Mouse (Mus musculus) layer of hippocampus, adult 18-20 months (tissue): Measurements from ENCODE around the gene Wdr59. TPM values are rescaled to one million over a fixed set of nuclear protein-coding genes. Genes with fewer than 3 reads are reported as not detected.
A peak's percentile ranks its signal among the peaks of the same experiment; 100 is the strongest.

Source experiments
- DNase-seq, 2 experiments: peaks; one replicate each; pipeline ENCODE4 v3.0.0; 2022; ENCODE audit warnings: low spot score in 2 of 2
- microRNA-seq, 2 experiments: library from miRNA; unstranded; fragments of <30 nt; microRNA quantifications; one replicate each; pipeline ENCODE4 v1.2.0; 2021
- total RNA-seq, 2 experiments: library from RNA; stranded (reverse); gene quantifications; 2 replicates each; pipeline ENCODE4 v1.2.3; 2021

The Wdr59 gene
- total RNA-seq, 2 experiments from 2014 or later, result 22.4 to 23.5 TPM

DNA sequence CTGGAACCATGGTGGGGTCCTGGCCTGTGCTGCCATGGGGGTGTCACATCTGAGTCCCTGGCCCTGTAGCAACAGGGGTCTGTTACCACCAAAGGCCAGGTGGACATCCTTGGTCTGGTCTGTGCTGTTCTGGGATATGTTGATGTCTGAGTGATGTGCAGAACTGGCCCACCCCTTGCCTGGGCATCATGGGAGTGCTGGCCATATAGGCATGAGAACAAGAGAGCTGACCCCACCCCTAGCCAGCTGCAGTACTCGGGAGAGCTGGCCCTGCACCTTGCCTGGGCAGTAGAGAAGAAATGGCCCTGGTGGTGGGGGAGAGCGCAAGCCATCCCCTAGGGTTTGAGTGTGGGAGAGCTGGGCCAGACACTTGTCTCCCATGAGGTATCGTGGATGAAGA lies 102.7 kb downstream of the Wdr59 start:
- no peak for DNase-seq

DNA sequence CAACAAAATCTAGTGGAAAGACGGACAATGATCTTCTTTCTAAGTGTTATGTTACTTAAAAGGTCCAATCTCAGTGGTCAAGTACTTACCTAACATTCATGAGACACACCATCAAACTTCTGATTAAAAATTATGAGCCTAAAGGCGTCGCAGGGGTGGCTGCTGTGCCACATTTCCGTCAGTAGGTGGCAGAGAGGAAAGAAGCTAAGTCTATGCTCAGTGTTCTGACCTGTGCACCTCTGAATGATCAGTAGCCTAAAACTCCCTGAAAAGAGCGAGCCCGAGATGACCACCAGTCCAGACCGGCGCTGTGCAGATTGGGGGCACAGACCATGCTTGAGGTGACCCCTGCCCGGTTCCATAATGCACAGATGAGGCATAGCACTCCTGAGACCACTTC lies 103.3 kb downstream of the Wdr59 start:
- DNase-seq, result peak in 1 of 2 experiments; percentile 3

DNA sequence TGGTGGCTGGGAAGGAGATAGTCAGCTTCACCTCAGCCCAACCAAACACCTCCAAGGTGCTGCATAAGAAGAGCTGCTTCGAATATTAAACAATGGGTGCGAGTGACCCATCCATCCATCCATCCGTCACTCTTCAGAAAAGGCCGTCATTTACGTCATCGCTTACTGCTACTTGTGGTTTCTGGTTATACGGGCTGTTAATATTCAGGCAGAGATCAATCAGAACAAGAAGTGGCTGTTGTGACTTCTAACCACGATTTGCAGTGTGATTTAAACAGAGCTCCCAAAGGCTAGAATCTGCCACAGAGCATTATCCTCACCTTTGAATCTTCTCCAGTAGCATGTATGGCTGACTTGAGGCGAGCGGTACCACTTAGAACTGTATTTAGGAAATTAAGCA lies 104.7 kb downstream of the Wdr59 start:
- no peak for DNase-seq

DNA sequence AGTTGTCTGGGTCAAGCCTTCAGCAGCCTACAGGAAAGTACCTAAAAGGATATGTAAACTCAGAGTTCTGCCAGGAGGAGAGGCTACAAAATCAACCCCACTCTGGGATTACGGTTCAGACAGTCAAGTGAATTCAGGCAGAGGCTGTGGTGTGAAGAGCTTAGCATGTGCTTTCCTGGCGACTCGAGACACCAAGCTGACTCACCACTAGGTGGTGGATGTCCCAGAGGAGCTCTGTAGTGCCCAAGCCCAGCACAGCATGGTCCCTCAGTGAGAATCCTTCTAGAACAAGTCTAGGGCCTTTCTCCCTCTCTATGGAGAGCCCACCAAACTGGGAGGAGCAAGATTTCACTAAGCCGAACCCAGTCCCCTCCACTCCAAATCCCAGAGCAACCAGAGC lies 118.5 kb downstream of the Wdr59 start:
- DNase-seq, result no peak

Small RNAs within 50 kb of the gene (microRNA-seq; reads per million reads assigned to microRNA genes)
- gene Mir1957b, result 0 reads per million in 2 experiments

Other genes with a start within 250 kb of the Wdr59 start
- gene Rfwd3, start 221.9 kb downstream of the Wdr59 start, total RNA-seq, result 10 to 100 TPM; 24.2 to 25.0 TPM
- under 1 TPM; 0.20 TPM for gene Mlkl, start 183.9 kb downstream of the Wdr59 start, total RNA-seq
- 10 to 100 TPM; 22.8 to 25.6 TPM for gene Fa2h, start 128.3 kb downstream of the Wdr59 start, total RNA-seq
- 100 to 1,000 TPM in 1 of 2 experiments, 10 to 100 TPM in 1; 97.9 to 102 TPM for gene Znrf1, start 14.0 kb upstream of the Wdr59 start, total RNA-seq
- gene Ldhd, start 108.3 kb upstream of the Wdr59 start, total RNA-seq, result 1 to 10 TPM; 7.0 to 8.3 TPM
- 10 to 100 TPM; 21.1 to 22.2 TPM for gene Zfp1, start 121.3 kb upstream of the Wdr59 start, total RNA-seq
- not detected for gene Ctrb1, start 168.9 kb upstream of the Wdr59 start, total RNA-seq
- 10 to 100 TPM; 61.4 to 63.7 TPM for gene Bcar1, start 221.7 kb upstream of the Wdr59 start, total RNA-seq